Mouse (Mus musculus) liver, adult 2 months (tissue): ENCODE results near the gene Frem2.

Source experiments
- CTCF ChIP-seq: fragments of 200-500 bp; IDR thresholded peaks from 2 replicates; pipeline ENCODE4 v1.5.1; 2011; ENCODE audit warnings: low read depth, low read length, control low read depth
- POLR2A ChIP-seq: fragments of 200-500 bp; IDR thresholded peaks from 2 replicates; pipeline ENCODE4 v1.6.1; 2011; ENCODE audit warnings: low read length, control low read depth; ENCODE audit not compliant: insufficient read depth; ENCODE audit errors: extremely low read depth

DNA sequence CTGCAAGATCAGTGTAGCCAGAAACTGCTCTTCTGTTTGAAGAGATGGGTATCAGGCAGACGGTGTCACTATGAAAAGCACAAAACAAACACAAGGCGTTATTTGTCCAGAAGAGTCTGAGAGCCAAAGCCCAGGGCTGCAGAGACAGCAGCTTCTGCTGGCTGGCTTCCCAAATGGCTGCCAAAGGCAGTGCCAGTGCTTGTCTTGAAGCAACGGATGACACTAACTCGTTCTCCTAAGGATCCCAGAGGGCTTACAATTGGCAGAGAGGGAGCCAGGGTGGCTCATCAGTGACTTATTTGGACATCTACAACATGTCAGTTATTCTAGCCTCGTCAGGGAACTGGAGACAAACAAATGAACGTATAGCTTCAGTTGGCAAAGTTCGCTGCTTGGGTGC, 93.4 kb downstream of the Frem2 start:
- no peak for TF ChIP-seq POLR2A
- TF ChIP-seq CTCF, result no peak
